14 mouse cellular contexts compared by ENCODE assay signal in genomic region chr14:76649927-76650326, GRCm38 (mm10).
"Had no signal": no experiment of that assay in that cellular context is flagged by ENCODE, and none has a peak within 500 bp of the region (broad histone marks: within the 10 kb centered on the region; RNA-seq: fewer than 3 reads in every experiment).

No protein-coding gene starts in this region.

- DNase-seq: kidney, adult 8-10 months; kidney, postnatal 10 days; kidney, postnatal 4 days; right cerebral cortex, postnatal 4 days; spleen, adult 18-20 months; thymus, postnatal 36 days had no signal

- H3K4me1 ChIP-seq: neural tube, embryonic 12.5 days had no signal

- H3K4me2 ChIP-seq: limb, embryonic 12.5 days; lung, embryonic 15.5 days; midbrain, embryonic 15.5 days; neural tube, embryonic 12.5 days had no signal

- H3K4me3 ChIP-seq: layer of hippocampus, adult 2 months; limb, embryonic 12.5 days; lung, embryonic 15.5 days; midbrain, embryonic 10.5 days; midbrain, embryonic 15.5 days; neural tube, embryonic 12.5 days had no signal

- H3K9ac ChIP-seq: limb, embryonic 12.5 days; lung, embryonic 15.5 days; midbrain, embryonic 15.5 days; neural tube, embryonic 12.5 days had no signal

- H3K27me3 ChIP-seq: limb, embryonic 12.5 days; lung, embryonic 15.5 days; neural tube, embryonic 12.5 days had no signal

- H3K9me3 ChIP-seq: limb, embryonic 12.5 days; lung, embryonic 15.5 days; midbrain, embryonic 15.5 days; neural tube, embryonic 12.5 days had no signal

- H3K27ac ChIP-seq: layer of hippocampus, adult 2 months; limb, embryonic 12.5 days; lung, embryonic 15.5 days; midbrain, embryonic 10.5 days; midbrain, embryonic 15.5 days; neural tube, embryonic 12.5 days had no signal

- H3K36me3 ChIP-seq: limb, embryonic 12.5 days; lung, embryonic 15.5 days; midbrain, embryonic 10.5 days; midbrain, embryonic 15.5 days; neural tube, embryonic 12.5 days had no signal

- ATAC-seq: inflammation-experienced regulatory T-cells, adult 6 months; intestine, postnatal 0 days; midbrain, embryonic 15.5 days had no signal
